Comparison of ENCODE assay signal across 7 mouse cellular contexts in the genomic region with DNA sequence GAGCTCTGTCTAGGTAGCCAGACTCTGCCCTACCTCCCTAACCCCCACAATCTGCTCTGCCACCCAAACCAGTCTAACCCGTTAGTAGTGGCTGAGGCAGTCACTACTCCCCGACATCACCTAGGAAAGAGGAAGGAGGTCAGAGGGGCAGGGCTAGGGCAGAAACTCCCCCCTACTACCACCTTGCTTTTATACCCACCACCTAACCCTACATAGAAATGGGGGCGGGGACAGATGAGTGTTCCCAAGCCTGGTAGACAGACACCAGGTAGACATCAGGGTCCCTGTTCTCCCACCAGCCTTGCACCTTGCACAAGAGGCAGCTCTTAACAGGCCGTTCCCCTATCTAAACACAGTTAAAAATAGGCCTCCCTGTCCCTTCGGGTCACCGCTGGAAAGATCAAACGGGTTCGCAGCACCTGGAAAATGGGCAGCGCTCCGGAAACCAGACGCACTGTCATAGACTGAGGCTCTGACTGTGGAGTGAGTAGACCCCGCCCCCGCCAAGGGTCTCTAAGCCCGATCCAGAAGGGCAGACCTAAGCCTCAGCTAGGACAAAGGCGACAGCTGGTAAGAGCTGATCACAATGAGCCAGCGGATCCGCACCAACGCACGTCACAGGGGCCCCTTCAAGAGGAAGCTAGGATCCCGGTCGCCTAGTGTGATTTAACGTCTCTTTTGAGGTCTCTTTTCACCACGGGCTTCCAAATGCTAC. TPM values are rescaled to one million over a fixed set of nuclear protein-coding genes. Genes with fewer than 3 reads are reported as not detected.
DNase-seq lines count a peak whose midpoint lies in the region; ATAC-seq lines count a peak whose summit lies in the region.

No protein-coding gene starts in this region.

- peak; percentile 41 for ATAC-seq in granulocyte monocyte progenitor cell, adult 5-6 weeks (replicated peaks; ENCODE audit: poor library complexity, severe bottlenecking)
- no peak for ATAC-seq in midbrain, embryonic 16.5 days

- H3K9ac ChIP-seq in midbrain, embryonic 16.5 days (ENCODE audit: low read depth, low read length) = peak overlapping the region; percentile 51

- no peaks in the 10 kb centered on the region for H3K36me3 ChIP-seq in midbrain, embryonic 16.5 days (ENCODE audit: control insufficient read depth, insufficient read depth, low read length)

- H3K27me3 ChIP-seq in midbrain, embryonic 16.5 days (ENCODE audit: control insufficient read depth, insufficient read depth, low read depth, low read length) = no peaks in the 10 kb centered on the region

- peak overlapping the region; percentile 5; the same call in 1 of the 2 replicates for H3K27ac ChIP-seq in midbrain, embryonic 16.5 days (ENCODE audit: low read length)

- H3K4me1 ChIP-seq in midbrain, embryonic 16.5 days (ENCODE audit: control insufficient read depth, insufficient read depth, low read length) = peaks cover 45% of the 10 kb centered on the region

- peak; percentile 79 for DNase-seq in CD4-positive, CD25-positive, alpha-beta regulatory T cell, adult 2 months (ENCODE audit: low read depth, low spot score)
- DNase-seq in ES-CJ7 (ENCODE audit: low read depth, low spot score) (peak; percentile 62), liver (peak; percentile 43)
- DNase-seq in thymus, postnatal 4 days = peak; percentile 74
- DNase-seq in layer of hippocampus, adult 9-10 months (ENCODE audit: low spot score) = no peak

- no peaks in the 10 kb centered on the region for H3K9me3 ChIP-seq in midbrain, embryonic 16.5 days (replicated peaks; ENCODE audit: control insufficient read depth, low read length, poor library complexity, severe bottlenecking)

- 9% methylated on average over 23 of the region's 23 CpGs for WGBS in midbrain, embryonic 16.5 days

- H3K4me2 ChIP-seq in midbrain, embryonic 16.5 days (ENCODE audit: low read length) = peak overlapping the region; percentile 62

- H3K4me3 ChIP-seq in midbrain, embryonic 16.5 days (ENCODE audit: low read depth, low read length) = peak overlapping the region; percentile 33

RNA-seq across cellular contexts. Expression of a gene that starts 7.0 kb away (rescaled TPM):
- total RNA-seq in granulocyte monocyte progenitor cell, adult 5-6 weeks (2014; fragmentation: Nextera tagmentation) = 14.9 and 17.6 TPM in 2 replicates
- 3.8 and 8.8 TPM in 2 replicates for total RNA-seq in granulocyte monocyte progenitor cell, adult 5-6 weeks (2017)
- 57.5 and 59.1 TPM in 2 replicates for polyA plus RNA-seq in midbrain, embryonic 16.5 days (2015; fragmentation: Nextera tagmentation; extraction: Ambion mirVana)

RNA-seq across cellular contexts. Expression of a gene that starts 23.3 kb away (rescaled TPM):
- total RNA-seq in granulocyte monocyte progenitor cell, adult 5-6 weeks (2014; fragmentation: Nextera tagmentation) = not detected in 2 replicates
- not detected in 2 replicates for total RNA-seq in granulocyte monocyte progenitor cell, adult 5-6 weeks (2017)
- 1.0 and 1.4 TPM in 2 replicates for polyA plus RNA-seq in midbrain, embryonic 16.5 days (2015; fragmentation: Nextera tagmentation; extraction: Ambion mirVana)
